Mouse (Mus musculus): ENCODE data around the gene Ndufaf8. TPM values are rescaled to one million over a fixed set of nuclear protein-coding genes. Genes with fewer than 3 reads are reported as not detected.

Gene Ndufaf8
- 63.4 and 65.4 TPM in 2 replicates for polyA plus RNA-seq (2015; fragmentation: Nextera tagmentation; extraction: Ambion mirVana)

GRCm38 (mm10) chr11:120098588-120099511 is at the start of gene Ndufaf8, which contains the start of gene Tepsin:
Gene Ndufaf8 (plus strand): TSS chr11:120098928.
Gene Tepsin (minus strand): TSS chr11:120098731.
- Histone ChIP-seq H3K4me1 (ENCODE audit: insufficient read depth) (peaks cover 14% of the 10 kb centered on the region), H3K36me3 (replicated peaks; ENCODE audit: insufficient read depth, low read length) (peaks cover 21% of the 10 kb centered on the region), H3K4me3 (ENCODE audit: low read depth, low read length) (peak within 1 kb of the TSS; percentile 82), H3K27ac (ENCODE audit: low read depth) (peak within 1 kb of the TSS; percentile 91), H3K4me2 (ENCODE audit: low read depth, low read length) (peak within 1 kb of the TSS; percentile 97), H3K27me3 (ENCODE audit: insufficient read depth, low read length) (no peaks in the 10 kb centered on the region), H3K9me3 (ENCODE audit: low read length) (no peaks in the 10 kb centered on the region), H3K9ac (replicated peaks) (peak within 1 kb of the TSS; percentile 84)
- ATAC-seq (peak; percentile 97), DNase-seq (peak; percentile 99)
- peak; percentile 92 for TF ChIP-seq EP300 (IDR thresholded peaks at IDR 0.05; ENCODE audit: low read depth)
- TF ChIP-seq CTCF (IDR thresholded peaks at IDR 0.05; ENCODE audit: low read depth), result no peak
- WGBS (ENCODE audit: insufficient replicate concordance), result under 1% methylated on average over 77 of the region's 77 CpGs

- no peak for ATAC-seq
- H3K4me2 ChIP-seq (ENCODE audit: low read depth, low read length), result no peak overlapping the region
- H3K9ac ChIP-seq (replicated peaks), result no peak overlapping the region
- WGBS (ENCODE audit: insufficient replicate concordance), result 75% methylated on average over 8 of the region's 8 CpGs
- no peak overlapping the region for H3K27ac ChIP-seq (ENCODE audit: low read depth)
- peaks cover 37% of the 10 kb centered on the region for H3K27me3 ChIP-seq (ENCODE audit: insufficient read depth, low read length)
- peaks cover 6% of the 10 kb centered on the region; the same call in 1 of the 2 replicates for H3K4me1 ChIP-seq (ENCODE audit: insufficient read depth)
- no peak for DNase-seq
- no peak overlapping the region for H3K4me3 ChIP-seq (ENCODE audit: low read depth, low read length)
- TF ChIP-seq EP300 (IDR thresholded peaks at IDR 0.05; ENCODE audit: low read depth) (no peak), CTCF (IDR thresholded peaks at IDR 0.05; ENCODE audit: low read depth) (no peak)
- H3K9me3 ChIP-seq (ENCODE audit: low read length), result no peaks in the 10 kb centered on the region
- H3K36me3 ChIP-seq (replicated peaks; ENCODE audit: insufficient read depth, low read length), result no peaks in the 10 kb centered on the region
These were observed 49.7 kb upstream of the Ndufaf8 start for GRCm38 (mm10) chr11:120049067-120049466.

- no peak overlapping the region for H3K27ac ChIP-seq (ENCODE audit: low read depth)
- H3K9me3 ChIP-seq (ENCODE audit: low read length), result no peaks in the 10 kb centered on the region
- ATAC-seq (no peak; the same call in 1 of the 2 replicates), DNase-seq (no peak)
- no peak overlapping the region for H3K4me2 ChIP-seq (ENCODE audit: low read depth, low read length)
- H3K4me1 ChIP-seq (ENCODE audit: insufficient read depth), result peaks cover 6% of the 10 kb centered on the region; the same call in 1 of the 2 replicates
- peaks cover 28% of the 10 kb centered on the region for H3K27me3 ChIP-seq (ENCODE audit: insufficient read depth, low read length)
- no peak overlapping the region for H3K9ac ChIP-seq (replicated peaks)
- 44% methylated on average over 14 of the region's 14 CpGs for WGBS (ENCODE audit: insufficient replicate concordance)
- TF ChIP-seq CTCF (IDR thresholded peaks at IDR 0.05; ENCODE audit: low read depth) (no peak), EP300 (IDR thresholded peaks at IDR 0.05; ENCODE audit: low read depth) (no peak)
- no peak overlapping the region for H3K4me3 ChIP-seq (ENCODE audit: low read depth, low read length)
- no peaks in the 10 kb centered on the region for H3K36me3 ChIP-seq (replicated peaks; ENCODE audit: insufficient read depth, low read length)
These were observed 47.5 kb upstream of the Ndufaf8 start for GRCm38 (mm10) chr11:120051124-120051811.

- TF ChIP-seq CTCF (IDR thresholded peaks at IDR 0.05; ENCODE audit: low read depth) (no peak), EP300 (IDR thresholded peaks at IDR 0.05; ENCODE audit: low read depth) (no peak)
- H3K4me2 ChIP-seq (ENCODE audit: low read depth, low read length), result no peak overlapping the region
- H3K27ac ChIP-seq (ENCODE audit: low read depth), result no peak overlapping the region
- H3K36me3 ChIP-seq (replicated peaks; ENCODE audit: insufficient read depth, low read length), result no peaks in the 10 kb centered on the region
- no peak overlapping the region for H3K9ac ChIP-seq (replicated peaks)
- ATAC-seq, result no peak
- peaks cover 18% of the 10 kb centered on the region for H3K27me3 ChIP-seq (ENCODE audit: insufficient read depth, low read length)
- no peaks in the 10 kb centered on the region for H3K9me3 ChIP-seq (ENCODE audit: low read length)
- no peak overlapping the region for H3K4me3 ChIP-seq (ENCODE audit: low read depth, low read length)
- no peak for DNase-seq
- H3K4me1 ChIP-seq (ENCODE audit: insufficient read depth), result peaks cover 4% of the 10 kb centered on the region; the same call in 1 of the 2 replicates
- WGBS (ENCODE audit: insufficient replicate concordance), result 64% methylated on average over 9 of the region's 9 CpGs
These were observed 46.5 kb upstream of the Ndufaf8 start for GRCm38 (mm10) chr11:120052274-120052673.

- DNase-seq, result no peak
- peaks cover 2% of the 10 kb centered on the region; the same call in 1 of the 2 replicates for H3K27me3 ChIP-seq (ENCODE audit: insufficient read depth, low read length)
- no peak overlapping the region for H3K9ac ChIP-seq (replicated peaks)
- H3K4me2 ChIP-seq (ENCODE audit: low read depth, low read length), result no peak overlapping the region
- H3K9me3 ChIP-seq (ENCODE audit: low read length), result no peaks in the 10 kb centered on the region
- H3K36me3 ChIP-seq (replicated peaks; ENCODE audit: insufficient read depth, low read length), result no peaks in the 10 kb centered on the region
- ATAC-seq, result no peak
- TF ChIP-seq EP300 (IDR thresholded peaks at IDR 0.05; ENCODE audit: low read depth) (no peak), CTCF (IDR thresholded peaks at IDR 0.05; ENCODE audit: low read depth) (no peak)
- H3K27ac ChIP-seq (ENCODE audit: low read depth), result no peak overlapping the region
- 74% methylated on average over 4 of the region's 4 CpGs for WGBS (ENCODE audit: insufficient replicate concordance)
- H3K4me3 ChIP-seq (ENCODE audit: low read depth, low read length), result no peak overlapping the region
- H3K4me1 ChIP-seq (ENCODE audit: insufficient read depth), result no peaks in the 10 kb centered on the region
These were observed 44.9 kb upstream of the Ndufaf8 start for GRCm38 (mm10) chr11:120053846-120054245.
